Mouse (Mus musculus) lung, postnatal 0 days (tissue): Measurements from ENCODE around the gene Tmprss9.

Experiments used
- CTCF ChIP-seq: IDR thresholded peaks from 2 replicates; pipeline ENCODE4 v1.5.1; 2016; ENCODE audit warnings: antibody characterized with exemption, mild to moderate bottlenecking
- EP300 ChIP-seq: IDR thresholded peaks from 2 replicates; pipeline ENCODE4 v1.6.1; 2016; ENCODE audit warnings: antibody characterized with exemption, mild to moderate bottlenecking, control low read depth

DNA sequence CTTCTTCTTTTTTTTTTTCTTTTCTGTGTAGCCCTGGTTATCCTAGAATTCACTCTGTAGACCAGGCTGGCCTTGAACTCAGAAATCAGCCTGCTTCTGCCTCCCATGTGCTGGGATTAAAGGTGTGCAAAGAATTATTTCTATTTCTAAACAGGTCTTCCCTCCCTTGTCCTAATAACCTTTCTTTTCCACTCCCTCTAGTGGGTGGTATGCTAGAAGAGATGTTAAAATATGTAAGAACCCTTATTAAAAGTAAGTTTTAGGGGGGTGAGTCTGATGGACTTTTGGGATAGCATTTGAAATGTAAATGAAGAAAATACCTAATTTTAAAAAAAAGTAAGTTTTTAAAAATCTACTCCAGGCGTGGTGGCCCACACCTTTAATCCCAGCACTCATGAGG is 48.3 kb upstream of the Tmprss9 start:
- TF ChIP-seq CTCF = no peak
- TF ChIP-seq EP300 = no peak
